Mouse (Mus musculus) gastrocnemius, adult 2 months (tissue): Measurements from ENCODE around the gene Parg. TPM values are rescaled to one million over a fixed set of nuclear protein-coding genes. Genes with fewer than 3 reads are reported as not detected.

Source experiments
- DNase-seq: peaks from one replicate; pipeline ENCODE4 v3.0.0; 2022
- H3K27ac ChIP-seq: fragments of 200-600 bp; 2 replicates; pipeline ENCODE4 v1.8.1; 2022; ENCODE audit warnings: mild to moderate bottlenecking
- H3K4me3 ChIP-seq: fragments of 200-600 bp; 2 replicates; pipeline ENCODE4 v1.8.1; 2022; ENCODE audit warnings: mild to moderate bottlenecking, moderate library complexity
- CTCF ChIP-seq: fragments of 200-600 bp; IDR thresholded peaks from 2 replicates; pipeline ENCODE4 v1.8.1; 2022; ENCODE audit warnings: antibody characterized with exemption, mild to moderate bottlenecking, moderate library complexity
- intact Hi-C: fragments of 180-260 bp; cut with DNase I; formaldehyde crosslinking; loops from one replicate; pipeline ENCODE4 v1.15.1; 2025
- total RNA-seq, 2 experiments: library from RNA; stranded (reverse); gene quantifications; 2 replicates each; pipeline ENCODE4 v1.2.3; 2021

Gene Parg
- total RNA-seq, 2 experiments from 2014 or later, result 21.4 to 22.0 TPM

GRCm38 (mm10) chr14:32341823-32342222 is 140.1 kb downstream of the Parg start:
- TF ChIP-seq CTCF, result no peak
- Histone ChIP-seq H3K4me3 (no peak overlapping the region), H3K27ac (no peak overlapping the region)
- no peak for DNase-seq
- intact Hi-C loops, result no loop called here

- Histone ChIP-seq H3K27ac (no peak overlapping the region), H3K4me3 (no peak overlapping the region)
- DNase-seq, result no peak
- TF ChIP-seq CTCF, result no peak
- intact Hi-C loops, result no loop called here
These were observed 142.4 kb downstream of the Parg start for GRCm38 (mm10) chr14:32344176-32344575.

- no peak for DNase-seq
- no peak overlapping the region for H3K27ac ChIP-seq
- intact Hi-C loops, result no loop called here
- H3K4me3 ChIP-seq, result no peak overlapping the region
- no peak for TF ChIP-seq CTCF
These were observed 142.9 kb downstream of the Parg start for GRCm38 (mm10) chr14:32344694-32345093.

Other genes with a start within 250 kb of the Parg start
- gene Galnt15, start 173.0 kb upstream of the Parg start, total RNA-seq, result 10 to 100 TPM in 1 of 2 experiments, 1 to 10 TPM in 1; 3.8 to 10.4 TPM
- gene Oxnad1, start 116.6 kb upstream of the Parg start, total RNA-seq, result 10 to 100 TPM; 17.4 to 29.0 TPM
- 100 to 1,000 TPM; 110 to 122 TPM for gene Dph3, start 116.2 kb upstream of the Parg start, total RNA-seq
- gene Msmb, start 59.9 kb upstream of the Parg start, total RNA-seq, result not detected
- 10 to 100 TPM; 60.8 to 77.6 TPM for gene Ncoa4, start 42.1 kb upstream of the Parg start, total RNA-seq
- 100 to 1,000 TPM; 187 to 209 TPM for gene Timm23, start 51 bp upstream of the Parg start, total RNA-seq
- gene Ogdhl, start 120.1 kb downstream of the Parg start, total RNA-seq, result under 1 TPM; 0.48 to 0.61 TPM
- gene 1700024G13Rik, start 186.4 kb downstream of the Parg start, total RNA-seq, result not detected